Mouse (Mus musculus) MEL (cell line): ENCODE data around the gene Slamf7. TPM values are rescaled to one million over a fixed set of nuclear protein-coding genes. Genes with fewer than 3 reads are reported as not detected.

ENCODE experiments used
- DNase-seq: peaks from one replicate; pipeline ENCODE4 v3.0.0; 2011; ENCODE audit warnings: low read depth, low spot score
- H3K27ac ChIP-seq: 2 replicates; pipeline ENCODE4 v1.5.1; 2012; ENCODE audit warnings: low read depth, mild to moderate bottlenecking, control low read depth, low read length, moderate library complexity; ENCODE audit not compliant: control insufficient read depth
- H3K27me3 ChIP-seq, 2 experiments: fragments of 150-350 bp in 1 of 2; sonication (generic) in 1 of 2; 2 replicates each; pipeline ENCODE4 v1.6.1; 2012; ENCODE audit warnings: low read length in 2 of 2, mild to moderate bottlenecking in 2 of 2, improper control_type of control experiment in 1 of 2, moderate library complexity in 1 of 2; ENCODE audit not compliant: insufficient read depth in 2 of 2, control insufficient read depth in 1 of 2
- H3K36me3 ChIP-seq, 2 experiments: 2 replicates each; pipeline ENCODE4 v1.6.1; 2012 to 2014; ENCODE audit warnings: low read length in 2 of 2, improper control_type of control experiment in 1 of 2, inconsistent platforms in 1 of 2, mild to moderate bottlenecking in 1 of 2; ENCODE audit not compliant: insufficient read depth in 2 of 2, control insufficient read depth in 1 of 2
- H3K4me1 ChIP-seq, 2 experiments: fragments of 150-350 bp in 1 of 2; sonication (generic) in 1 of 2; 2 replicates each; pipeline ENCODE4 v1.6.1; 2012; ENCODE audit warnings: low read length in 2 of 2, improper control_type of control experiment in 1 of 2, mild to moderate bottlenecking in 1 of 2; ENCODE audit not compliant: insufficient read depth in 2 of 2, control insufficient read depth in 1 of 2
- H3K4me3 ChIP-seq, 2 experiments: fragments of 150-350 bp in 1 of 2; sonication (generic) in 1 of 2; 2 replicates each; pipeline ENCODE4 v1.5.1; 2012; ENCODE audit warnings: low read depth in 2 of 2, low read length in 2 of 2, mild to moderate bottlenecking in 2 of 2, moderate library complexity in 2 of 2, control low read depth in 1 of 2, improper control_type of control experiment in 1 of 2; ENCODE audit not compliant: control insufficient read depth in 1 of 2, insufficient read depth in 1 of 2
- H3K79me2 ChIP-seq: 2 replicates; pipeline ENCODE4 v1.6.1; 2012; ENCODE audit warnings: mild to moderate bottlenecking, low read length, moderate library complexity; ENCODE audit not compliant: control insufficient read depth, poor library complexity, insufficient read depth
- H3K9ac ChIP-seq: 2 replicates; pipeline ENCODE4 v1.6.1; 2012; ENCODE audit warnings: low read depth, mild to moderate bottlenecking, control low read depth, low read length, moderate library complexity; ENCODE audit not compliant: control insufficient read depth, poor library complexity, severe bottlenecking
- H3K9me3 ChIP-seq: fragments of 150-350 bp; sonication (generic); replicated peaks from 2 replicates; pipeline ENCODE4 v1.6.1; 2012; ENCODE audit warnings: mild to moderate bottlenecking, low read length, improper control_type of control experiment, moderate library complexity; ENCODE audit not compliant: insufficient read depth
- CHD1 ChIP-seq: IDR thresholded peaks from 2 replicates; pipeline ENCODE4 v1.6.1; 2012; ENCODE audit warnings: low read depth, mild to moderate bottlenecking, inconsistent platforms, low read length, improper control_type of control experiment
- CHD2 ChIP-seq: IDR thresholded peaks from 2 replicates; pipeline ENCODE4 v1.6.1; 2011; ENCODE audit warnings: low read length, improper control_type of control experiment
- E2F4 ChIP-seq: IDR thresholded peaks from 2 replicates; pipeline ENCODE4 v1.6.1; 2011; ENCODE audit warnings: low read depth, low read length, improper control_type of control experiment, borderline replicate concordance
- ELF1 ChIP-seq: IDR thresholded peaks from 2 replicates; pipeline ENCODE4 v1.6.1; 2014; ENCODE audit warnings: low read depth, mild to moderate bottlenecking, inconsistent platforms, low read length, improper control_type of control experiment, moderate library complexity
- EP300 ChIP-seq, 2 experiments: IDR thresholded peaks; 2 replicates each; pipeline ENCODE4 v1.6.1; 2011; ENCODE audit warnings: improper control_type of control experiment in 2 of 2, low read length in 2 of 2, low read depth in 1 of 2, mild to moderate bottlenecking in 1 of 2
- ETS1 ChIP-seq: IDR thresholded peaks from 2 replicates; pipeline ENCODE4 v1.6.1; 2012; ENCODE audit warnings: low read depth, mild to moderate bottlenecking, inconsistent platforms, low read length, improper control_type of control experiment, moderate library complexity
- GATA1 ChIP-seq: IDR thresholded peaks from 2 replicates; pipeline ENCODE4 v1.6.1; 2011; ENCODE audit warnings: low read depth, low read length, improper control_type of control experiment
- HCFC1 ChIP-seq: IDR thresholded peaks from 2 replicates; pipeline ENCODE4 v1.6.1; 2012; ENCODE audit warnings: low read depth, mild to moderate bottlenecking, inconsistent platforms, low read length, improper control_type of control experiment, moderate library complexity
- MAX ChIP-seq: IDR thresholded peaks from 2 replicates; pipeline ENCODE4 v1.6.1; 2011; ENCODE audit warnings: low read length, improper control_type of control experiment
- MEF2A ChIP-seq: IDR thresholded peaks from 2 replicates; pipeline ENCODE4 v1.6.1; 2014; ENCODE audit warnings: low read depth, mild to moderate bottlenecking, inconsistent platforms, low read length, improper control_type of control experiment; ENCODE audit not compliant: poor library complexity, insufficient replicate concordance, severe bottlenecking; ENCODE audit errors: extremely low read depth
- NELFE ChIP-seq: IDR thresholded peaks from 2 replicates; pipeline ENCODE4 v1.6.1; 2011; ENCODE audit warnings: low read depth, low read length, improper control_type of control experiment
- NRF1 ChIP-seq: IDR thresholded peaks from 2 replicates; pipeline ENCODE4 v1.6.1; 2014; ENCODE audit warnings: low read depth, mild to moderate bottlenecking, inconsistent platforms, low read length, improper control_type of control experiment, moderate library complexity; ENCODE audit not compliant: poor library complexity, insufficient read depth, severe bottlenecking
- POLR2A ChIP-seq, 2 experiments: IDR thresholded peaks; 2 replicates each; pipeline ENCODE4 v1.6.1; 2011 to 2012; ENCODE audit warnings: low read length in 2 of 2, mild to moderate bottlenecking in 2 of 2, control low read depth in 1 of 2, improper control_type of control experiment in 1 of 2, low read depth in 1 of 2, moderate library complexity in 1 of 2; ENCODE audit not compliant: control insufficient read depth in 1 of 2, insufficient read depth in 1 of 2, poor library complexity in 1 of 2
- RCOR1 ChIP-seq: IDR thresholded peaks from 2 replicates; pipeline ENCODE4 v1.6.1; 2012; ENCODE audit warnings: low read depth, mild to moderate bottlenecking, inconsistent platforms, low read length, improper control_type of control experiment
- TAL1 ChIP-seq: IDR thresholded peaks from 2 replicates; pipeline ENCODE4 v1.6.1; 2012; ENCODE audit warnings: mild to moderate bottlenecking, inconsistent platforms, low read length, moderate library complexity, mixed read lengths
- TCF12 ChIP-seq: IDR thresholded peaks from 2 replicates; pipeline ENCODE4 v1.6.1; 2014; ENCODE audit warnings: low read depth, mild to moderate bottlenecking, inconsistent platforms, low read length, improper control_type of control experiment, moderate library complexity
- ZMIZ1 ChIP-seq: IDR thresholded peaks from 2 replicates; pipeline ENCODE4 v1.6.1; 2012; ENCODE audit warnings: low read depth, mild to moderate bottlenecking, inconsistent platforms, low read length, improper control_type of control experiment, moderate library complexity
- ZNF384 ChIP-seq: IDR thresholded peaks from 2 replicates; pipeline ENCODE4 v1.6.1; 2012; ENCODE audit warnings: low read depth, mild to moderate bottlenecking, inconsistent platforms, low read length, improper control_type of control experiment
- polyA plus RNA-seq, 2 experiments: library from polyadenylated mRNA; stranded (reverse) in 1 of 2; unstranded in 1 of 2; fragments of >175 nt in 1 of 2; fragments of >200 nt in 1 of 2; gene quantifications; 2 replicates each; pipeline versions ENCODE4 v1.2.1 to v1.2.4; 2012; ENCODE audit warnings: low replicate concordance in 2 of 2, low read depth in 1 of 2; ENCODE audit not compliant: insufficient read length in 2 of 2, insufficient read depth in 1 of 2, missing spikeins in 1 of 2
- total RNA-seq: library from RNA; depleted of rRNA; stranded (reverse); fragments of 300-350 nt; gene quantifications from 2 replicates; pipeline ENCODE4 v1.2.3, GENCODE M21; 2012; rRNA removed

The Slamf7 gene
- total and polyA plus RNA-seq, 3 experiments: not detected

DNA sequence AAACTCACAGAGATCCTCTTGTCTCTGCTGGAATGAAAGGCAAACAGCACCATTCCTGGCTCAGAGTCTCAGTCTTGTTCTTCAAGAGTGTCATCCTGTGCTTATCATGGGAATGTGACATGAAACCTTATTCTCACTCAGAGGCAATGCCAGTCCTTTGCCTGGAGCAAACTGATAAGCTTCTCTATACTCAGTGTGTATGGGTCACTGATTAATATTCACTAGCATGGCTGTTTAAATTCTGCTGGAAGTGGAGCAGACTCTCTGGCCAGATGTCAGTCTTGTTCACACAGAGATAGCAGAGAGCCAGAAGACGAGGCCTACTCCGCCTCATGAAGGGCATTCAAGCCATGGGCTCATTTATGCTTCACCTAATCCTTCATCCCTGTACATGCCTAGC, 68.3 kb downstream of the Slamf7 start:
- Histone ChIP-seq H3K79me2 (no peaks in the 10 kb centered on the region), H3K4me3 (no peak overlapping the region), H3K9ac (no peak overlapping the region), H3K27ac (no peak overlapping the region)
- peak; percentile 56 for DNase-seq
- TF ChIP-seq TCF12 (peak; percentile 65), GATA1 (peak; percentile 72), E2F4 (no peak), EP300 (IDR thresholded peaks at IDR 0.05; ENCODE audit: low read depth in 1 of 2, low read length in 2 of 2) (peak; percentile 70 to 73), ZNF384 (no peak), RCOR1 (peak; percentile 14; the same call in 1 of the 2 replicates), ZMIZ1 (no peak), ELF1 (no peak), MEF2A (no peak), MAX (no peak), POLR2A (IDR thresholded peaks at IDR 0.05; ENCODE audit: control insufficient read depth in 1 of 2, insufficient read depth in 1 of 2, low read depth in 1 of 2, low read length in 2 of 2, poor library complexity in 1 of 2) (no peak), NELFE (no peak), NRF1 (no peak), ETS1 (0 out of 2 replicates have a peak, but pooled peaks have one; percentile 20), HCFC1 (no peak), CHD2 (no peak), CHD1 (no peak), TAL1 (peak; percentile 72)
- TF ChIP-seq, all 39 proteins: peak for 6
- H3K4me1 ChIP-seq: peaks cover 0 to 9% of the 10 kb centered on the region in 2 experiments; a peak in 2 of 4 replicates
- H3K9me3 ChIP-seq: no peaks in the 10 kb centered on the region
- H3K36me3 ChIP-seq: no peaks in the 10 kb centered on the region
- H3K27me3 ChIP-seq: peaks cover 0 to 4% of the 10 kb centered on the region in 2 experiments; a peak in 3 of 4 replicates

Other genes starting within 250 kb of the Slamf7 start
- 50.0 and 56.0 TPM in 2 replicates for gene Usf1, start 241.7 kb downstream of the Slamf7 start, total RNA-seq
- 10 to 100 TPM in 1 of 2 experiments, not detected in 1; 55.0 TPM for gene Usf1, start 241.7 kb downstream of the Slamf7 start, polyA plus RNA-seq
- gene Tstd1, start 234.2 kb downstream of the Slamf7 start, total RNA-seq: 0.49 and 0.50 TPM in 2 replicates
- 1 to 10 TPM in 1 of 2 experiments, not detected in 1; 1.4 TPM for gene Tstd1, start 234.2 kb downstream of the Slamf7 start, polyA plus RNA-seq
- gene F11r, start 215.5 kb downstream of the Slamf7 start, total RNA-seq: 0.31 and 0.42 TPM in 2 replicates
- gene F11r, start 215.5 kb downstream of the Slamf7 start, polyA plus RNA-seq: 1 to 10 TPM in 1 of 2 experiments, not detected in 1; 1.8 TPM
- 4.6 and 5.5 TPM in 2 replicates for gene Alyref2, start 149.6 kb downstream of the Slamf7 start, total RNA-seq
- 1 to 10 TPM in 1 of 2 experiments, not detected in 1; 8.8 TPM for gene Alyref2, start 149.6 kb downstream of the Slamf7 start, polyA plus RNA-seq
- not detected in 2 replicates for gene Itln1, start 117.7 kb downstream of the Slamf7 start, total RNA-seq
- gene Itln1, start 117.7 kb downstream of the Slamf7 start, polyA plus RNA-seq: not detected
- gene Cd244a, start 93.8 kb downstream of the Slamf7 start, total RNA-seq: not detected in 2 replicates
- gene Cd244a, start 93.8 kb downstream of the Slamf7 start, polyA plus RNA-seq: not detected
- gene Ly9, start 45.6 kb downstream of the Slamf7 start, total RNA-seq: not detected in 2 replicates
- gene Ly9, start 45.6 kb downstream of the Slamf7 start, polyA plus RNA-seq: under 1 TPM in 1 of 2 experiments, not detected in 1; 0.25 TPM
- 84.6 and 108 TPM in 2 replicates for gene Cd48, start 29.0 kb upstream of the Slamf7 start, total RNA-seq
- 10 to 100 TPM in 1 of 2 experiments, not detected in 1; 64.6 TPM for gene Cd48, start 29.0 kb upstream of the Slamf7 start, polyA plus RNA-seq
- 0.72 and 0.73 TPM in 2 replicates for gene Slamf1, start 114.1 kb upstream of the Slamf7 start, total RNA-seq
- gene Slamf1, start 114.1 kb upstream of the Slamf7 start, polyA plus RNA-seq: 1 to 10 TPM in 1 of 2 experiments, not detected in 1; 1.3 TPM
- 6.8 and 7.7 TPM in 2 replicates for gene Cd84, start 186.7 kb upstream of the Slamf7 start, total RNA-seq
- 10 to 100 TPM in 1 of 2 experiments, not detected in 1; 10.4 TPM for gene Cd84, start 186.7 kb upstream of the Slamf7 start, polyA plus RNA-seq
- gene Gm10521, start 242.6 kb upstream of the Slamf7 start, total RNA-seq: 0.04 and 0.10 TPM in 2 replicates
- gene Gm10521, start 242.6 kb upstream of the Slamf7 start, polyA plus RNA-seq: under 1 TPM in 1 of 2 experiments, not detected in 1; 0.39 TPM